ENCODE assay signal across 11 mouse cellular contexts in genomic region chr11:62565747-62566146, GRCm38 (mm10).
"Had no signal": no experiment of that assay in that cellular context is flagged by ENCODE, and none has a peak within 500 bp of the region (broad histone marks: within the 10 kb centered on the region; RNA-seq: fewer than 3 reads in every experiment).

No protein-coding gene starts in this region.

- H3K27me3 ChIP-seq: limb, embryonic 13.5 days; neural tube, embryonic 15.5 days had no signal

- H3K9me3 ChIP-seq: limb, embryonic 13.5 days; neural tube, embryonic 15.5 days had no signal

- ATAC-seq: inflammation-experienced regulatory T-cells, adult 6 months had no signal

- H3K36me3 ChIP-seq: limb, embryonic 13.5 days; neural tube, embryonic 15.5 days had no signal

- DNase-seq: kidney, adult 2 months; left cerebral cortex, postnatal 4 days; lung, adult 18-20 months; midbrain, embryonic 14.5 days; thymus, adult 18-20 months; thymus, postnatal 36 days had no signal

- H3K9ac ChIP-seq: limb, embryonic 13.5 days; liver, embryonic 14.5 days; neural tube, embryonic 15.5 days had no signal

- H3K4me3 ChIP-seq: limb, embryonic 13.5 days; myocyte; neural tube, embryonic 15.5 days had no signal

- H3K4me2 ChIP-seq: limb, embryonic 13.5 days; neural tube, embryonic 15.5 days had no signal

- H3K27ac ChIP-seq: limb, embryonic 13.5 days; liver, embryonic 14.5 days; neural tube, embryonic 15.5 days had no signal
